Mouse (Mus musculus) erythroblast, embryonic 14.5 days (primary cell): ENCODE measurements around the gene Macrod2.

ENCODE experiments used
- GATA1 ChIP-seq: IDR thresholded peaks from 2 replicates; pipeline ENCODE4 v1.6.1; 2012; ENCODE audit warnings: low read length, inconsistent platforms, mixed read lengths
- TAL1 ChIP-seq: IDR thresholded peaks from 3 replicates; pipeline ENCODE4 v1.6.1; 2012; ENCODE audit warnings: low read length, inconsistent platforms, mixed read lengths

- TF ChIP-seq GATA1 (no peak), TAL1 (no peak)
Measured at GRCm38 (mm10) chr2:141312136-141312948, 917.2 kb downstream of the Macrod2 start.
